Mouse (Mus musculus) erythroblast, adult 5-6 weeks (primary cell): Measurements from ENCODE around the gene Rgs3. TPM values are rescaled to one million over a fixed set of nuclear protein-coding genes. Genes with fewer than 3 reads are reported as not detected.

Source experiments
- ATAC-seq: replicated peaks from 2 replicates; pipeline ENCODE4 v1.8.0; 2016; ENCODE audit warnings: moderate number of reproducible peaks, mild to moderate bottlenecking, moderate TSS enrichment, inconsistent platforms; ENCODE audit not compliant: poor library complexity, low FRiP score, severe bottlenecking
- total RNA-seq, 2 experiments: library from RNA; stranded (forward) in 1 of 2; stranded (reverse) in 1 of 2; fragments of 150-400 nt in 1 of 2; fragments of 200-764, 138-1000 nt in 1 of 2; gene quantifications; 2 replicates each; pipeline versions ENCODE4 v1.2.3 to v1.2.4; 2015 to 2017; ENCODE audit warnings: low replicate concordance in 2 of 2

Rgs3 gene
- total RNA-seq, 2 experiments from 2014 or later = 4.5 to 18.8 TPM

GRCm38 (mm10) chr4:62646556-62647248 is 87.1 kb downstream of the Rgs3 start:
- ATAC-seq = no peak

GRCm38 (mm10) chr4:62648848-62649247 is 89.2 kb downstream of the Rgs3 start:
- no peak for ATAC-seq

GRCm38 (mm10) chr4:62649536-62650230 is 90.0 kb downstream of the Rgs3 start:
- no peak for ATAC-seq

- ATAC-seq = no peak
Measured at GRCm38 (mm10) chr4:62651179-62651760, 91.6 kb downstream of the Rgs3 start.

GRCm38 (mm10) chr4:62652215-62652614 is 92.6 kb downstream of the Rgs3 start:
- ATAC-seq = no peak

- no peak for ATAC-seq
Measured at GRCm38 (mm10) chr4:62652921-62653757, 93.5 kb downstream of the Rgs3 start.

GRCm38 (mm10) chr4:62653922-62654661 is 94.4 kb downstream of the Rgs3 start:
- ATAC-seq = no peak

GRCm38 (mm10) chr4:62659264-62659663 is 99.6 kb downstream of the Rgs3 start:
- no peak for ATAC-seq

GRCm38 (mm10) chr4:62659861-62660553 is 100.4 kb downstream of the Rgs3 start:
- no peak for ATAC-seq

- ATAC-seq = no peak
Measured at GRCm38 (mm10) chr4:62660554-62660864, 100.9 kb downstream of the Rgs3 start.

- 0 out of 2 replicates have a peak, but pooled peaks have one; percentile 19 for ATAC-seq
Measured at GRCm38 (mm10) chr4:62661311-62661849, 101.7 kb downstream of the Rgs3 start.

GRCm38 (mm10) chr4:62663348-62663747 is 103.7 kb downstream of the Rgs3 start:
- ATAC-seq = no peak

GRCm38 (mm10) chr4:62665842-62666241 is 106.2 kb downstream of the Rgs3 start:
- ATAC-seq = no peak

GRCm38 (mm10) chr4:62668666-62669065 is 109.0 kb downstream of the Rgs3 start:
- ATAC-seq = peak; percentile 46; the same call in 1 of the 2 replicates

- ATAC-seq = no peak
Measured at GRCm38 (mm10) chr4:62669094-62670071, 109.7 kb downstream of the Rgs3 start.

- ATAC-seq = no peak
Measured at GRCm38 (mm10) chr4:62673531-62674030, 113.9 kb downstream of the Rgs3 start.
